Mouse (Mus musculus) embryonic facial prominence, embryonic 15.5 days (tissue): ENCODE results near the gene Cacng3. TPM values are rescaled to one million over a fixed set of nuclear protein-coding genes. Genes with fewer than 3 reads are reported as not detected.

Experiments used
- ATAC-seq: fragments of 200-750 bp; cut with Nextera tagmentation; 2 replicates; pipeline ENCODE4 v1.8.0; 2017; ENCODE audit warnings: low read depth, moderate TSS enrichment; ENCODE audit not compliant: insufficient number of reproducible peaks, low FRiP score, low TSS enrichment
- H3K27ac ChIP-seq: fragments of 300-500 bp; sonication (generic); replicated peaks from 2 replicates; pipeline ENCODE4 v1.5.1; 2015; ENCODE audit warnings: mild to moderate bottlenecking, inconsistent platforms
- H3K27me3 ChIP-seq: fragments of 300-500 bp; sonication (generic); 2 replicates; pipeline ENCODE4 v1.6.1; 2015; ENCODE audit warnings: inconsistent platforms
- H3K36me3 ChIP-seq: fragments of 300-500 bp; sonication (generic); 2 replicates; pipeline ENCODE4 v1.6.1; 2015; ENCODE audit warnings: mild to moderate bottlenecking, inconsistent platforms
- H3K4me1 ChIP-seq: fragments of 300-500 bp; sonication (generic); 2 replicates; pipeline ENCODE4 v1.6.1; 2015; ENCODE audit warnings: inconsistent platforms
- H3K4me2 ChIP-seq: fragments of 300-500 bp; sonication (generic); replicated peaks from 2 replicates; pipeline ENCODE4 v1.6.1; 2015; ENCODE audit warnings: mild to moderate bottlenecking, inconsistent platforms
- H3K4me3 ChIP-seq: fragments of 300-500 bp; sonication (generic); replicated peaks from 2 replicates; pipeline ENCODE4 v1.5.1; 2015; ENCODE audit warnings: mild to moderate bottlenecking, inconsistent platforms
- H3K9ac ChIP-seq: fragments of 300-500 bp; sonication (generic); 2 replicates; pipeline ENCODE4 v1.6.1; 2015; ENCODE audit warnings: inconsistent platforms
- H3K9me3 ChIP-seq: fragments of 300-500 bp; sonication (generic); replicated peaks from 2 replicates; pipeline ENCODE4 v1.6.1; 2016; ENCODE audit warnings: inconsistent platforms
- WGBS: fragments of 180-500 bp; shearing (Covaris S2); methylation state at CpG from one replicate; pipeline ENCODE4 v1.1.7; 2015; 5-methylcytosine and 5-hydroxymethylcytosine counted together
- polyA plus RNA-seq: library from polyadenylated mRNA; unstranded; fragments of >200 nt; fragmentation: Nextera tagmentation; extraction: Ambion mirVana; gene quantifications from 2 replicates; pipeline ENCODE4 v1.2.1, GENCODE M21; 2015

Cacng3 gene
- 0.17 and 0.18 TPM in 2 replicates for polyA plus RNA-seq

GRCm38 (mm10) chr7:122670442-122670872, at the start of gene Cacng3:
Gene Cacng3 (plus strand): TSS chr7:122670492.
- Histone ChIP-seq H3K27me3 (peaks cover 18% of the 10 kb centered on the region), H3K9me3 (no peaks in the 10 kb centered on the region), H3K9ac (no peak within 1 kb of the TSS), H3K4me1 (peaks cover 4% of the 10 kb centered on the region), H3K4me2 (peak within 1 kb of the TSS; percentile 31; the same call in 1 of the 2 replicates), H3K4me3 (no peak within 1 kb of the TSS), H3K36me3 (no peaks in the 10 kb centered on the region), H3K27ac (no peak within 1 kb of the TSS)
- WGBS, result 11% methylated on average over 13 of the region's 13 CpGs
- ATAC-seq, result no peak

GRCm38 (mm10) chr7:122622125-122622774, 48.0 kb upstream of the Cacng3 start:
- no peak for ATAC-seq
- H3K4me2 ChIP-seq, result no peak overlapping the region
- no peaks in the 10 kb centered on the region for H3K9me3 ChIP-seq
- H3K4me1 ChIP-seq, result 0 out of 2 replicates have a peak, but pooled peaks cover 3% of the 10 kb centered on the region
- no peak overlapping the region for H3K9ac ChIP-seq
- no peak overlapping the region for H3K27ac ChIP-seq
- WGBS, result 18% methylated on average over 9 of the region's 9 CpGs
- no peaks in the 10 kb centered on the region for H3K27me3 ChIP-seq
- no peak overlapping the region for H3K4me3 ChIP-seq
- H3K36me3 ChIP-seq, result no peaks in the 10 kb centered on the region

GRCm38 (mm10) chr7:122623753-122624152, 46.5 kb upstream of the Cacng3 start:
- 37% methylated on average over 1 of the region's 1 CpGs for WGBS
- ATAC-seq, result no peak
- H3K27ac ChIP-seq, result no peak overlapping the region
- H3K27me3 ChIP-seq, result no peaks in the 10 kb centered on the region
- H3K4me1 ChIP-seq, result 0 out of 2 replicates have a peak, but pooled peaks cover 3% of the 10 kb centered on the region
- no peaks in the 10 kb centered on the region for H3K36me3 ChIP-seq
- H3K9ac ChIP-seq, result no peak overlapping the region
- no peak overlapping the region for H3K4me2 ChIP-seq
- H3K4me3 ChIP-seq, result no peak overlapping the region
- no peaks in the 10 kb centered on the region for H3K9me3 ChIP-seq

- Histone ChIP-seq H3K9ac (no peak overlapping the region), H3K4me1 (no peaks in the 10 kb centered on the region), H3K9me3 (no peaks in the 10 kb centered on the region), H3K27ac (no peak overlapping the region), H3K4me3 (no peak overlapping the region), H3K36me3 (no peaks in the 10 kb centered on the region), H3K4me2 (no peak overlapping the region), H3K27me3 (no peaks in the 10 kb centered on the region)
- 60% methylated on average over 5 of the region's 5 CpGs for WGBS
- no peak for ATAC-seq
These were observed 42.2 kb upstream of the Cacng3 start for GRCm38 (mm10) chr7:122628050-122628449.

- H3K9ac ChIP-seq, result no peak overlapping the region
- no peak overlapping the region for H3K4me3 ChIP-seq
- WGBS, result 88% methylated on average over 2 of the region's 2 CpGs
- H3K27ac ChIP-seq, result no peak overlapping the region
- H3K9me3 ChIP-seq, result no peaks in the 10 kb centered on the region
- no peaks in the 10 kb centered on the region for H3K4me1 ChIP-seq
- no peaks in the 10 kb centered on the region for H3K36me3 ChIP-seq
- H3K4me2 ChIP-seq, result no peak overlapping the region
- ATAC-seq, result no peak
- H3K27me3 ChIP-seq, result no peaks in the 10 kb centered on the region
These were observed 39.9 kb upstream of the Cacng3 start for GRCm38 (mm10) chr7:122630386-122630785.

GRCm38 (mm10) chr7:122631151-122631550, 39.1 kb upstream of the Cacng3 start:
- Histone ChIP-seq H3K36me3 (no peaks in the 10 kb centered on the region), H3K27ac (no peak overlapping the region), H3K27me3 (no peaks in the 10 kb centered on the region), H3K9me3 (no peaks in the 10 kb centered on the region), H3K4me3 (no peak overlapping the region), H3K4me1 (no peaks in the 10 kb centered on the region), H3K9ac (no peak overlapping the region), H3K4me2 (no peak overlapping the region)
- 48% methylated on average over 3 of the region's 3 CpGs for WGBS
- no peak for ATAC-seq

- Histone ChIP-seq H3K4me2 (no peak overlapping the region), H3K4me3 (no peak overlapping the region), H3K36me3 (no peaks in the 10 kb centered on the region), H3K9me3 (no peaks in the 10 kb centered on the region), H3K27ac (no peak overlapping the region), H3K4me1 (no peaks in the 10 kb centered on the region), H3K27me3 (no peaks in the 10 kb centered on the region), H3K9ac (no peak overlapping the region)
- WGBS, result 73% methylated on average over 5 of the region's 5 CpGs
- ATAC-seq, result no peak
These were observed 37.3 kb upstream of the Cacng3 start for GRCm38 (mm10) chr7:122632946-122633345.

- no peaks in the 10 kb centered on the region for H3K4me1 ChIP-seq
- H3K27ac ChIP-seq, result no peak overlapping the region
- no peak overlapping the region for H3K9ac ChIP-seq
- H3K27me3 ChIP-seq, result no peaks in the 10 kb centered on the region
- WGBS, result 85% methylated on average over 5 of the region's 5 CpGs
- ATAC-seq, result no peak
- no peaks in the 10 kb centered on the region for H3K9me3 ChIP-seq
- H3K4me3 ChIP-seq, result no peak overlapping the region
- no peaks in the 10 kb centered on the region for H3K36me3 ChIP-seq
- H3K4me2 ChIP-seq, result no peak overlapping the region
These were observed 36.8 kb upstream of the Cacng3 start for GRCm38 (mm10) chr7:122633463-122633862.

GRCm38 (mm10) chr7:122643676-122644075, 26.6 kb upstream of the Cacng3 start:
- no peak overlapping the region for H3K27ac ChIP-seq
- no peak overlapping the region for H3K4me2 ChIP-seq
- H3K36me3 ChIP-seq, result no peaks in the 10 kb centered on the region
- no peaks in the 10 kb centered on the region for H3K4me1 ChIP-seq
- no peak overlapping the region for H3K9ac ChIP-seq
- no peak overlapping the region for H3K4me3 ChIP-seq
- 83% methylated on average over 8 of the region's 8 CpGs for WGBS
- no peaks in the 10 kb centered on the region for H3K9me3 ChIP-seq
- ATAC-seq, result no peak
- no peaks in the 10 kb centered on the region for H3K27me3 ChIP-seq

GRCm38 (mm10) chr7:122649306-122649705, 21.0 kb upstream of the Cacng3 start:
- Histone ChIP-seq H3K4me3 (no peak overlapping the region), H3K27me3 (no peaks in the 10 kb centered on the region), H3K4me1 (no peaks in the 10 kb centered on the region), H3K9ac (no peak overlapping the region), H3K9me3 (no peaks in the 10 kb centered on the region), H3K36me3 (no peaks in the 10 kb centered on the region), H3K4me2 (no peak overlapping the region), H3K27ac (no peak overlapping the region)
- 82% methylated on average over 10 of the region's 10 CpGs for WGBS
- no peak for ATAC-seq

GRCm38 (mm10) chr7:122652523-122652922, 17.8 kb upstream of the Cacng3 start:
- Histone ChIP-seq H3K4me1 (no peaks in the 10 kb centered on the region), H3K9me3 (no peaks in the 10 kb centered on the region), H3K4me3 (no peak overlapping the region), H3K27me3 (no peaks in the 10 kb centered on the region), H3K4me2 (no peak overlapping the region), H3K9ac (no peak overlapping the region), H3K36me3 (no peaks in the 10 kb centered on the region), H3K27ac (no peak overlapping the region)
- WGBS, result 75% methylated on average over 3 of the region's 3 CpGs
- ATAC-seq, result no peak

- ATAC-seq, result no peak
- Histone ChIP-seq H3K4me1 (no peaks in the 10 kb centered on the region), H3K4me3 (no peak overlapping the region), H3K27ac (no peak overlapping the region), H3K4me2 (no peak overlapping the region), H3K9me3 (no peaks in the 10 kb centered on the region), H3K27me3 (no peaks in the 10 kb centered on the region), H3K9ac (no peak overlapping the region), H3K36me3 (no peaks in the 10 kb centered on the region)
- WGBS, result 85% methylated on average over 3 of the region's 3 CpGs
These were observed 13.6 kb upstream of the Cacng3 start for GRCm38 (mm10) chr7:122656671-122657070.
